Mouse (Mus musculus): Measurements from ENCODE around the gene Nipal3. TPM values are rescaled to one million over a fixed set of nuclear protein-coding genes. Genes with fewer than 3 reads are reported as not detected.

Gene Nipal3
- polyA plus RNA-seq, 1 experiment from 2014 or later = 2.6 TPM

- no peaks in the 10 kb centered on the region for H3K9me3 ChIP-seq (ENCODE audit: control insufficient read depth, low read length)
- DNase-seq (ENCODE audit: low spot score, missing footprints) = peak; percentile 97
- peaks cover 10% of the 10 kb centered on the region; the same call in 1 of the 2 replicates for H3K4me1 ChIP-seq (ENCODE audit: control insufficient read depth, insufficient read depth, low read length)
- no peaks in the 10 kb centered on the region for H3K27me3 ChIP-seq (ENCODE audit: control insufficient read depth, insufficient read depth, low read length)
- H3K36me3 ChIP-seq (ENCODE audit: control insufficient read depth, insufficient read depth, low read length) = no peaks in the 10 kb centered on the region
- no peak within 1 kb of the TSS for H3K27ac ChIP-seq (ENCODE audit: low read depth, low read length)
- H3K4me3 ChIP-seq (ENCODE audit: low read depth, low read length) = peak within 1 kb of the TSS; percentile 68
- peak within 1 kb of the TSS; percentile 82 for H3K9ac ChIP-seq (ENCODE audit: low read length)
- ATAC-seq (ENCODE audit: low FRiP score) = peak; percentile 86
- WGBS = under 1% methylated on average over 55 of the region's 79 CpGs
- peak within 1 kb of the TSS; percentile 97 for H3K4me2 ChIP-seq
Measured at GRCm38 (mm10) chr4:135433443-135434394, 61.1 kb downstream of the Nipal3 start, which contains the start of gene Rcan3. Gene Rcan3, minus strand, starts transcription at chr4:135433853.

- no peak overlapping the region for H3K27ac ChIP-seq (ENCODE audit: low read depth, low read length)
- no peak for DNase-seq (ENCODE audit: low spot score, missing footprints)
Measured at GRCm38 (mm10) chr4:135433086-135433442, 61.8 kb downstream of the Nipal3 start.

GRCm38 (mm10) chr4:135429990-135430760 is 64.7 kb downstream of the Nipal3 start:
- Histone ChIP-seq H3K4me1 (ENCODE audit: control insufficient read depth, insufficient read depth, low read length) (peaks cover 10% of the 10 kb centered on the region; the same call in 1 of the 2 replicates), H3K9me3 (ENCODE audit: control insufficient read depth, low read length) (no peaks in the 10 kb centered on the region), H3K27ac (ENCODE audit: low read depth, low read length) (no peak overlapping the region), H3K36me3 (ENCODE audit: control insufficient read depth, insufficient read depth, low read length) (no peaks in the 10 kb centered on the region), H3K27me3 (ENCODE audit: control insufficient read depth, insufficient read depth, low read length) (no peaks in the 10 kb centered on the region), H3K9ac (ENCODE audit: low read length) (no peak overlapping the region), H3K4me3 (ENCODE audit: low read depth, low read length) (no peak overlapping the region), H3K4me2 (no peak overlapping the region)
- 85% methylated on average over 8 of the region's 8 CpGs for WGBS
- ATAC-seq (ENCODE audit: low FRiP score) = no peak
- no peak for DNase-seq (ENCODE audit: low spot score, missing footprints)

More at GRCm38 (mm10) chr4:135433086-135433442, 61.8 kb downstream of the Nipal3 start:
- 6% methylated on average over 10 of the region's 10 CpGs for WGBS
- H3K36me3 ChIP-seq (ENCODE audit: control insufficient read depth, insufficient read depth, low read length) = no peaks in the 10 kb centered on the region
- no peaks in the 10 kb centered on the region for H3K9me3 ChIP-seq (ENCODE audit: control insufficient read depth, low read length)
- H3K4me2 ChIP-seq = peak overlapping the region; percentile 97
- peak overlapping the region; percentile 82 for H3K9ac ChIP-seq (ENCODE audit: low read length)
- peaks cover 10% of the 10 kb centered on the region; the same call in 1 of the 2 replicates for H3K4me1 ChIP-seq (ENCODE audit: control insufficient read depth, insufficient read depth, low read length)
- no peaks in the 10 kb centered on the region for H3K27me3 ChIP-seq (ENCODE audit: control insufficient read depth, insufficient read depth, low read length)
- no peak for ATAC-seq (ENCODE audit: low FRiP score)
- H3K4me3 ChIP-seq (ENCODE audit: low read depth, low read length) = peak overlapping the region; percentile 68

- Histone ChIP-seq H3K9ac (ENCODE audit: low read length) (no peak overlapping the region), H3K36me3 (ENCODE audit: control insufficient read depth, insufficient read depth, low read length) (no peaks in the 10 kb centered on the region), H3K27ac (ENCODE audit: low read depth, low read length) (no peak overlapping the region), H3K4me2 (no peak overlapping the region), H3K4me3 (ENCODE audit: low read depth, low read length) (no peak overlapping the region), H3K9me3 (ENCODE audit: control insufficient read depth, low read length) (no peaks in the 10 kb centered on the region), H3K27me3 (ENCODE audit: control insufficient read depth, insufficient read depth, low read length) (no peaks in the 10 kb centered on the region), H3K4me1 (ENCODE audit: control insufficient read depth, insufficient read depth, low read length) (peaks cover 7% of the 10 kb centered on the region; the same call in 1 of the 2 replicates)
- 91% methylated on average over 4 of the region's 4 CpGs for WGBS
- ATAC-seq (ENCODE audit: low FRiP score) = no peak
- no peak for DNase-seq (ENCODE audit: low spot score, missing footprints)
Measured at GRCm38 (mm10) chr4:135429383-135429782, 65.5 kb downstream of the Nipal3 start.

- Histone ChIP-seq H3K4me1 (ENCODE audit: control insufficient read depth, insufficient read depth, low read length) (no peaks in the 10 kb centered on the region), H3K36me3 (ENCODE audit: control insufficient read depth, insufficient read depth, low read length) (no peaks in the 10 kb centered on the region), H3K27me3 (ENCODE audit: control insufficient read depth, insufficient read depth, low read length) (no peaks in the 10 kb centered on the region), H3K9me3 (ENCODE audit: control insufficient read depth, low read length) (no peaks in the 10 kb centered on the region), H3K4me3 (ENCODE audit: low read depth, low read length) (no peak overlapping the region), H3K4me2 (no peak overlapping the region), H3K27ac (ENCODE audit: low read depth, low read length) (no peak overlapping the region), H3K9ac (ENCODE audit: low read length) (no peak overlapping the region)
- no peak for ATAC-seq (ENCODE audit: low FRiP score)
- 92% methylated on average over 7 of the region's 7 CpGs for WGBS
- no peak for DNase-seq (ENCODE audit: low spot score, missing footprints)
Measured at GRCm38 (mm10) chr4:135426587-135426986, 68.3 kb downstream of the Nipal3 start.

GRCm38 (mm10) chr4:135425625-135426024 is 69.2 kb downstream of the Nipal3 start:
- no peaks in the 10 kb centered on the region for H3K27me3 ChIP-seq (ENCODE audit: control insufficient read depth, insufficient read depth, low read length)
- no peaks in the 10 kb centered on the region for H3K36me3 ChIP-seq (ENCODE audit: control insufficient read depth, insufficient read depth, low read length)
- no peak for DNase-seq (ENCODE audit: low spot score, missing footprints)
- H3K27ac ChIP-seq (ENCODE audit: low read depth, low read length) = no peak overlapping the region
- no peaks in the 10 kb centered on the region for H3K4me1 ChIP-seq (ENCODE audit: control insufficient read depth, insufficient read depth, low read length)
- ATAC-seq (ENCODE audit: low FRiP score) = no peak
- H3K9ac ChIP-seq (ENCODE audit: low read length) = no peak overlapping the region
- H3K9me3 ChIP-seq (ENCODE audit: control insufficient read depth, low read length) = no peaks in the 10 kb centered on the region
- 92% methylated on average over 9 of the region's 9 CpGs for WGBS
- no peak overlapping the region for H3K4me2 ChIP-seq
- no peak overlapping the region for H3K4me3 ChIP-seq (ENCODE audit: low read depth, low read length)

- ATAC-seq (ENCODE audit: low FRiP score) (no peak), DNase-seq (ENCODE audit: low spot score, missing footprints) (no peak)
- WGBS = 93% methylated on average over 13 of the region's 13 CpGs
- Histone ChIP-seq H3K36me3 (ENCODE audit: control insufficient read depth, insufficient read depth, low read length) (no peaks in the 10 kb centered on the region), H3K4me1 (ENCODE audit: control insufficient read depth, insufficient read depth, low read length) (no peaks in the 10 kb centered on the region), H3K4me3 (ENCODE audit: low read depth, low read length) (no peak overlapping the region), H3K4me2 (no peak overlapping the region), H3K9ac (ENCODE audit: low read length) (no peak overlapping the region), H3K27me3 (ENCODE audit: control insufficient read depth, insufficient read depth, low read length) (no peaks in the 10 kb centered on the region), H3K9me3 (ENCODE audit: control insufficient read depth, low read length) (no peaks in the 10 kb centered on the region), H3K27ac (ENCODE audit: low read depth, low read length) (no peak overlapping the region)
Measured at GRCm38 (mm10) chr4:135420961-135421360, 73.9 kb downstream of the Nipal3 start.

- no peaks in the 10 kb centered on the region for H3K36me3 ChIP-seq (ENCODE audit: control insufficient read depth, insufficient read depth, low read length)
- 81% methylated on average over 11 of the region's 11 CpGs for WGBS
Measured at GRCm38 (mm10) chr4:135420416-135420815, 74.4 kb downstream of the Nipal3 start.

GRCm38 (mm10) chr4:135419996-135420395 is 74.8 kb downstream of the Nipal3 start:
- Histone ChIP-seq H3K4me1 (ENCODE audit: control insufficient read depth, insufficient read depth, low read length) (no peaks in the 10 kb centered on the region), H3K9ac (ENCODE audit: low read length) (no peak overlapping the region), H3K4me2 (no peak overlapping the region), H3K4me3 (ENCODE audit: low read depth, low read length) (no peak overlapping the region), H3K36me3 (ENCODE audit: control insufficient read depth, insufficient read depth, low read length) (no peaks in the 10 kb centered on the region), H3K9me3 (ENCODE audit: control insufficient read depth, low read length) (no peaks in the 10 kb centered on the region), H3K27me3 (ENCODE audit: control insufficient read depth, insufficient read depth, low read length) (no peaks in the 10 kb centered on the region), H3K27ac (ENCODE audit: low read depth, low read length) (no peak overlapping the region)
- DNase-seq (ENCODE audit: low spot score, missing footprints) (no peak), ATAC-seq (ENCODE audit: low FRiP score) (no peak)
- 84% methylated on average over 21 of the region's 21 CpGs for WGBS

More at GRCm38 (mm10) chr4:135420416-135420815, 74.4 kb downstream of the Nipal3 start:
- no peak overlapping the region for H3K4me3 ChIP-seq (ENCODE audit: low read depth, low read length)
- H3K27ac ChIP-seq (ENCODE audit: low read depth, low read length) = no peak overlapping the region
- no peak overlapping the region for H3K4me2 ChIP-seq
- ATAC-seq (ENCODE audit: low FRiP score) = no peak
- no peak overlapping the region for H3K9ac ChIP-seq (ENCODE audit: low read length)
- H3K9me3 ChIP-seq (ENCODE audit: control insufficient read depth, low read length) = no peaks in the 10 kb centered on the region
- H3K27me3 ChIP-seq (ENCODE audit: control insufficient read depth, insufficient read depth, low read length) = no peaks in the 10 kb centered on the region
- DNase-seq (ENCODE audit: low spot score, missing footprints) = no peak
- no peaks in the 10 kb centered on the region for H3K4me1 ChIP-seq (ENCODE audit: control insufficient read depth, insufficient read depth, low read length)
